Mouse (Mus musculus): ENCODE results near the gene Htr7.

Gene Htr7

DNA sequence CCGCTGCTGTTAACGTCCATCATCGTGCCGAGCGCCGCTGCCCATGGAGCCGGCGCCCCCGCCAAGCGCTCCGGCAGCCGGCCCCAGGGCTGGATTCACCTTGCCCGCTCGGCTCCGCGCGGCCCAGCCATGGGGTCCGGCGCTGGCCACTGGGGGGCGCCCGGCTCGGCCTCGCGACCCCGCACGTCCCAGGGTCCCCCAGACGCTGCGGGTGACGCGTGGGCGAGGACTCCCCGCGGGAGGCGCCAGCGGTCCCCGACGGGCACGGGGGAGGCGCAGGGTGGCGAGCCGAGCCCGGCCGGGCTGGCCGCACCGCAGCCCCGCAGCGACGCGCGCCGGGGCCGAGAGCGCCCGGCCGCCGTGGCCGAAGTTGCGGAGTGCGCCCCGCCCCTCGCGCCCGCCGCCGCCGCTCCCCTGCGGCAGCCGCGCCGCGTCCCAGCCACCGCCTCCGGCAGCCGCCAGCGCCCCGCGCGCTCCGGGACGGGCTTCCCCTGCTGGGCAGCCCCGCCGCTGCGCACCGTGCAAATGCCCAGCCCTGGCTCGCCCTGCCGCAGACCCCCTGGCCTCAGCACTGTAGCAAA lies at the start of gene Htr7:
Gene Htr7, minus strand, starts transcription at position 277 of the 581 bp plus-strand sequence.
- no peak for DNase-seq

DNA sequence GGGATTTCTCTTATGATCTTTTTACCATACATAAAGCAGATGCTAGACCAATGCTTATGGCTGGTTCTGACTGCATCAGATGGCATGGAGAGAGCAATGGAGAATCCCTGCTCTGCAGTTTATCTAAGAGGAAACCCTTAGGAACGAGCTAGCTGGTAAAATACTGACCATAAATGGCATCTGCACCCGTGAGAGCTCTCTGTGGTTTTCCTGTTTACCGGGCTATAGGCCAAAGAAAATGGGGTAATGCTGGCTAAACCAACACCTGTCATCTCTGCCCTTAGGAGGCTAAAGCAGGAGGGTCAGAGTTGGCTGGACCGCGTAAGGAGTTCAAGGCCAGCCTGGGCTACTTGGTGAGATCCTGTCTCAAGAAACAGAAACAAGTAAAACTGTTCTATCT lies 46.6 kb upstream of the Htr7 start:
- DNase-seq, result no peak

DNA sequence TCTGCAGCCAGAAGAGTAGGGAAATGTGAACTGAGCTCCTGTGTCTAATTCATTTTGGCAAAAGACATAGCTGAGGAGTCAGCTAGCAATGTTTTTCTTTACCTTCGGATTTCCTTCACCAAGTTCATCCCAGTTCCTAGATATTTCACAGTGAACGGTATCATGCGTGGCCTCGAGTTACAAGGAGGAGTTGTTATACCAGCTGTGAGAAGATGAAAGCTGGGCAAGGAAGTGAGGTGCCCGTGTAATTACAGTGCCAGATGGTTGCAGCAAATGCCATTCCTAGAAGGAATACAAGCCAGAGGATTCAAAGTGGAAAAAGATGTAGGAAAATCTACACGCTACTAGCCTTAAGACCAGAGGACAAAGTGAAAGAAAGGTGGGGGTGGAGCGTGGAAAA lies 41.6 kb upstream of the Htr7 start:
- no peak for DNase-seq

DNA sequence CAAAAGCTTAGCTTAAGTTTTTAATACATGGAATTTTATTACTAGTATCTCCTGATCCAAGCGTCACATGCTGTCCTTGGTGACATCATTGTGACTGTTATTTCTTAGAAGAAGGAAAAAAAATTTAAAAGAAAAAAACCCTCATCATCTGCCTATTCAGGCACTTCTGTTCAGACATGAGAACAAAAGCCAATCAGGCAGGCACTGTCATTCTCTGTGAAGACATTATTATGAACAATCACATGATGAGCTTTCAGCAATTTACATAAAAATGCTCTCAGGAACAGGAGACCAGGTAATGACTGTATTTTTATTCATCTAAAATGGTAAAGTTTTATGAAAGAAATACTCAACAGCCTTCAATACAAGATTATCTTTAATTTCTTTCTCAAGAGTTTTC lies 41.0 kb upstream of the Htr7 start:
- DNase-seq, result no peak

DNA sequence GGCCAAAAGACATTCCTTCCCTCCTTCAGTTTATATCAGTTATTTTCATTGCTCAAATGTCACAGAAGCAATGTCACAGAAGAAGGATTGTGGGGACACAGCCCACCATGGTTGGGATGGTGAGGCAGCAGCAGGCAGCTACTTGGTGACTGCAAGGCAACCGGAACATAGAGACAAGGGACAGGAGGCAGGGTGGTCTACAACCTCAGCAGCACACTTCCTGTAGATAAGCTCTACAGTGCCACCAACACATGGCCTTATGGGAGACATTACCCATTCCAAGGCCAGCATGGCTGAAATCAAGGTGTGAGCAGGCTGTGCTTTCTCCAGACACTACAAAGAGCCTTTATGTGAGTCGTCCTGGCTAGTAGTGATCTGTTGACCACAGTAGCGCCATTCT lies 39.9 kb upstream of the Htr7 start:
- DNase-seq, result no peak

DNA sequence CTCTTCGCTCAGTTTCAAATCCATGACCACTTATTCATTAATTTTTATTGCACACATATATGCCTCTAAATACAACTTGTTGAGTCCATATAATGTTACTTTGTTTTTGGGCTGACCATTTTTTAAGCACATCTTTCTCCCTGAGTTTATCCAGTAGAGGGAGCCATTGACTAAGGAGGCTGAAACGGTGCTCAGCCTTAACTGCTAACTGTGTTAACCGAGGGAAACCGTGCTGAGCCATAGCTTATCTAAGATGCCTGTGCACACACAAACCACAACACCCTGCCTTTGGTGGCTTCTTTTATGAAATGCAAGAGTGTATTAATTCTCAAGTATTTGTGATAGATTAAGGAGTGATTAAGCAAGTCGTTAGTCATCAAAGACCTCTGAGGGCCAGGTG lies 33.5 kb upstream of the Htr7 start:
- no peak for DNase-seq

DNA sequence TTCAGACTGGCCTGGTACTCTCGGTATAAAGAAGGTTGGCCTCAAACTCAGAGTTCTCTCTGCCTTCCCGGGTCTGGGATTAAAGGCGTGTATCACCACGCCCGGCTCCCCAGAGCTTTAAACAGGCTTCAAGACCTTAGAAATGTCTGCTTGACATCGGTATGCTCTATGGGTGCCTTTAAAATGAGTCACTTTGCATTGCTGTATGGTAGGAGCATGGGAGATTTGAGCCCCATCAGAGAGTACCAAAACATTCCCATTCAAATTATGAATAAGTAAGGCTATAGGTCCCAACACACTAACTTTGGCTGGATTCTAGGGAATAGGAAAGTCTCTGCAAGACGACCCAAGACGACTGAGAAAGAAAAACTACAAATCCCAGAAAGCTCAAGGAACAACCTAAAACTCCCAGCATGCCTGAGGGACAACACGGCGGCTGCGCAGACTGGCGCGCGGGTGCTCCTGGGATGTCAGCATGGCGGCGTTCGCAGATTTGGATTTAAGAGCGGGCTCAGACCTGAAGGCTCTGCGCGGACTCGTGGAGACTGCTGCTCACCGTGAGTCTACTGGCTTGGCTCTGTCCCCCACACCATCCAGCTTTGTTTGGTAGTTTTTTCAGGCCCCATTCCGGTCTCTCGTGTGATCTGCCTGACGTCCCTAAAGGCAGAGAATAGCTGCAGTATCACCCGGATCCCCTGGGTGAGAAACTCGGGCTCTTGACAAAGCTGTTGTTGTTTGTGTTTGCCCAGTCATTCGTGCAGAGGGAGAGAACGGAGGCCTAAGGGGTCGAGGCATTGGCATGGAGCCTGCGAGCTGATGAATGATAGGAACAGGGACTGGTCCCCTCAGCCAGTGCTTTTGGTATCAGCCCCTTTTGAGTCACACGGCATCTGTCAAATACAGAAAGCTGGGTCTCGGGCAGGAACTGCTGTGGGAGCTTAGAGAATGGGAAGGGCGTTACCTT lies 26.2 kb upstream of the Htr7 start, which contains the start of gene Rpp30:
Gene Rpp30, plus strand, starts transcription at position 455 of the 964 bp plus-strand sequence.
- DNase-seq, result peak; percentile 85

DNA sequence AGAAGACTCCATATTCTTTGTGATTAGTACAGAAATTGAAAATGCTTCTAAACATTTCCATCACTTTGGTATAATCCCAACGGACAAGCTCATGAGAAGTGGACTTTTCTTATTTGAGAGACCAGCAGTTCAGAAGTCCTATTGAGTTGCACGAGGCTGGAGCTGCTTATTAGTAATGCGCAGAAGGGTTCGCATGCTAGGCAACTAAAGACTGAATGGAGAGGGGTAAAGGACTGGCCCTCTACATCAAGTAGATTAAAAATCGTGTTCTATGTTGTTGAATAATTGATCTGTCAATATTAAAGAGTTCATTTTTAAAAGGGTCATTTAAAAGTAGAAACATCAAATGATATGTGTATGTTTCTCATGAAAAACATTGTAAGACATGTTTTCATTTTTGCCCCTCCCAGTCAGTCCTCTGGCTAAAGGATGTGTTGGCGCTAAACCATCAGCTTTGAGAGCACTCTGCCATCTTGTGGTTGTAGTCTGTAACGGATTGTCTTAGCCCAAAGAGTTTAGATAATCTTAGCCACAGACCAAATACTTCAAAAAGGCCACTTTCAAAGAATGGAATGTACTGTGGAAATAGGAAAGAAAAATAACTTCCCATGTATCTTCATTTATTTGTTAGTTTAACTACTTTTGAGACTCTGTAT lies 25.4 kb upstream of the Htr7 start:
- peak; percentile 6 for DNase-seq

DNA sequence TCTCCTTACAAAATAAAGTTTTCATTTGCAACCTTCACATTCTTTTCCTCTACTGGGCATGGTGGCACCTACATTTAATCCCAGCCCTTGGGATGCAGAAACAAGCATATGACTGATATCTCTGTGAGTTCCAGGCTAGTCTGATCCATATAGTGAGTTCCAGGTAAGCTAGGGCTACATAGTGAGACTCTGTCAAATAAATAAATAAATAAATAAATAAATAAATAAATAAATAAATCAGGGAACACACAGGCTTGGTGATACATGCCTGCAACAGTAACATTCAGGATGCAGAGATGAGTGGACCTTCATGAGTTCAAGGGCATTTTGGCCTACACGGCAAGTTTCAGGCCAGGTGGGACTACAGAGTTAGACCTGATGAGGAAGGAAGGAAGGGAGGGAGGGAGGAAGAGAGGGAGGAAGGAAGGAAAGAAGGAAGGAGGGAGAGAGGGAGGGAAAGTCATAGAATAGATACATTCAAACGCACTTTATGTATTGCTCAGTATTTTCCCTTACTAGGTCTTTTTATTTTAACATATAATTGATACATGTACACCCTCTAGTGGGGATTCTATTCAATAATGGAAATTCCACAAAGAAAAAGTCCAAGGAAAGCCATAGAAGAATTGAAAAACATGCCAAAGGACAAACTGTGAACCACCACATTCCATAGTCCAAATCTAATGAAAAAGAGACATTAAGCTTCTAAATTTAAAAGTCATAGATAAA lies 5.7 kb upstream of the Htr7 start:
- no peak for DNase-seq

DNA sequence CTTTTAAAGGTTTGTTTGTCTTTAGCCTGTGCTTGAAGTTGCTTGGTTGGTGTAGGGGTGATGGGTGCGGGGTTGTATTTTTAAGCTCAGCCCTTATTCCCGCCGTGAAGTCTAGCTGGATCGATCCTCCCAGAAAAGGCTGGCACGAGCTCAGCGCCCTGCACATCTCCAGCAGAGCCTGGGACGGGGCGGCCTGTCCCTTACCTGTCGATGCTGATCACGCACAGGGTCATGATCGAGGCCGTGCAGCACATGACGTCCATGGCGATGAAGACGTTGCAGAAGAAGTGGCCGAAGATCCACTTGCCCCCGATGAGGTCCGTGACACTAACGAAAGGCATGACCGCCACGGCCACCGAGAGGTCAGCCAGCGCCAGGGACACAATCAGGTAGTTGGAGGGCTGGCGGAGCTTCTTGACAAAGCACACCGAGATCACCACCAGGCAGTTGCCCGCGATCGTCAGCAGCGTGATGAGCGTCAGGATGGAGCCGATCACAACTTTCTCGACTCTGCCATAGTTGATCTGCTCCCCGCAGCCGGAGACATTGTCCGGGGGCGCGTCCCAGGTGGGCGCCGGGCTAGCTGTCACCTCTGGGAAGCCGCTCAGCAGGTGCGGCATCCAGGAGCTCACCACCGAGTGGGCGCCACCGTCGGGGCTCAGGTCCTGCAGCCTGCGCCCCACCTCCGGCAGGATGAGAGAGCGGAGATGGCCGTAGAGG lies 645 bp downstream of the Htr7 start:
- DNase-seq, result no peak

DNA sequence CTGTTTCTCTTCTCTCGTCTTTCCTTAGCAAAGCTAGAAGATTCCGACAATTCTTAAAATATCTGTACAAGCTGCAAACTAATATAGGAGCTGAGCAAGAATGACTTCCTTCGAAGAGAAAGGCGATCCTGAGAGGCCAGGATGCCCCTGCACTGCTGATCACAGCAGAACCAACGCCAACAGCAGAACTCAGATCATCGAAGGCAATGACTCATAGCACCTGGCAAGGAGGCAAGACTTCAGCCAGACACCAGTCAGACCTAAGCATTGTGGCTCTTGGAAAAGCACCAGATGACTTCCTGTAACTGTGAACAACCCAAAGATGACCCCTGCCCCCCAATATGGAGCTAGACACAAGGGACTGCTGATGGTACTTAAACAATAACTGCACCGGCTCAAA lies 11.3 kb downstream of the Htr7 start:
- DNase-seq, result no peak

DNA sequence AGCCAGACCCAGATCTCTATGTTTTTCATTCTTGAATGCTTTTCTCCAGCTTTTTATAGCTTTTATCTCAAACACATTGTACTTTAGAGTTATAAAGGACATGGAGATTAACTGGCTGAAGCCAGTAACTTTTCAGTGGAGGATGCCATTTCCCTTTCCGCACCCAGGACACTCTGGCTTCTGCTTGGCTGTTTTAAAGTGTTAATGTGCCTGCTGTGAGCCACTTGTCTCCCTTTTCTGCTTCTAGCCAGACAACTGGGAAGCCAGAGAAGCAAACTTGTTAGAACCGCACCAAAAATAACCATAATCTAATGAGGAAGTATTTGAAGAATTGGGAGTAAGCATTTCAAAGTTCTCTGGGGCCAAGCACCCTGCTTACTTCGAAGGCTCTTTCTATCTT lies 42.5 kb downstream of the Htr7 start:
- no peak for DNase-seq

DNA sequence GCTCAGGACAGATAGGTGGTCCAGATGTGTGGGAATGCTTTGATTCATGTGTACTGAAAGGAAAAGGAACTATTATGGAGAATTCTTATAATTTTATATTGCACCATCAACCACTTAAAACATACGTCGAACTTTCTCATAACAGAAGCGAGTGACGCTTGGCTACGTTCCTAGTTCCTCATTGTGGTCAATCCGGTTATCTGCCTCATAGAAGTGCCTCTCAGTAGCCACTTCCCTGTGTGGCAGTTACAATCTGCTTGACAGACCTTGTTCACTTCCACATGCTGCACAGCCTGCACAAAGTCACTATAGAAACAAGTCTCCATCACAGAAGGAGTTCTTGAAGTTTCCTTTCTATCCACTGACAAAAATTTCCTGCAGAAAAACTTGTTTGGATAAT lies 51.0 kb downstream of the Htr7 start:
- peak; percentile 4 for DNase-seq

DNA sequence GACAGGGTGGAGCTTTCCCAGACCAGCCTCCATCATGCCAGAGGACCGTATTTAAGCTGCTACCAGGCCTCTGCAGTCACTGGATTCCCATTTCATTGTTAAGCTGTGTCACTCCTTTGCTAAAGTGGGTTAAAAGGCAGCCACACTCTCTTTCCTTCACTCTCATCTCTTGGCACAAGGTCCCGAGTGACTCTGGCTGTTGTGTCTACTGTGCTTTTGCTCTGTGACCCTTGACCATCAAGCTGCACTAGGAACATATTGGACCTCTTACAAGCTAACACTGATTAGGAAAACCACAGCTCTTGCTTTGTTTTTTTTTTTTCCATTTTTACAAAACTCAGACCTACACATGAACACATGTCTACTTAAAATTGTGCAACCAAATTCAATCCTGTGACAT lies 52.3 kb downstream of the Htr7 start:
- DNase-seq, result no peak

DNA sequence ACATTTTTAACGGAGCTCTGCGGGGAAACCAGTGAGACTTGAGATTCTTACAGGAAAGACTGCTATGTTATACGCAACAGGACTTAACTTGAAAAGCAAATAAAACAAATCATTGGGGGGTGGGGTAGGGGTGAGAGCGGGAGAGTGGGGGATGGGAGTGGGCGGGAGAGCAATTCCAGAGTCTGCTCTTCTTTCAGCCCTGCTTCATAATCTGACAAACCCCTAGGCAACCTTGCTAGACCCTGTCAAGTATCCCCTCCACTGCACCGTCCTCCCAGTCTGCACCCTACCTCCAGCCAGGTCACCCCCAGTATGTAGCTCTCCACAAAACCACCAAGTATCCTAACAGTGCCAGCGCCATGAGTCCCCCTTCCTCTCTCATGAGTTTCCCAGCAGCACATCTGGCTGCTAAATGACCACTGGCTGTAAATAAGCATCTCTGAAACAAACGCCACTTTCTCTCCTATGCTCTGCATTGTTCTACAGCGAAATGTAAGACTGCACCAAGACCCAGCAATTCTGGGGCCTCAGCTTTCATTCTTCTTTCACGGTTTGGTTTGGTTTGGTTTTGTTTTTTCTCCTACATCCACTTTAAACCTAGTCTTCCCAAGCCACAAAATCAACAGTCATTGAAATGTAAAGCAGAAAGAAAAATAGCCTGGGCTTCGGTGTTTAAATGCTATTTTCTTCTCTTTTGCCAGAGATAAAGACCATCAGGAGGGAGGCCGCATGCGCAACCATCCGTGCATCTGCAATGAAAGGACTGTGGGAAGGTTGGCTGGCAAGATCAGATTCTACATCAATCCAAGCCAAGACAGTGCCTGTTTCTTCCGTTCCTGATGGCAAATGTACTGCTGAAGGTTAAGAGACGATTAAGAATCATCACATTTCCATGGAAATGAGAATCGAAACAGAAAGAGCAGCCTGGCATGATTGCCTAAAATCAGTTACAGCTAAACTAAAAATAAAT lies 54.5 kb downstream of the Htr7 start:
- DNase-seq, result no peak

DNA sequence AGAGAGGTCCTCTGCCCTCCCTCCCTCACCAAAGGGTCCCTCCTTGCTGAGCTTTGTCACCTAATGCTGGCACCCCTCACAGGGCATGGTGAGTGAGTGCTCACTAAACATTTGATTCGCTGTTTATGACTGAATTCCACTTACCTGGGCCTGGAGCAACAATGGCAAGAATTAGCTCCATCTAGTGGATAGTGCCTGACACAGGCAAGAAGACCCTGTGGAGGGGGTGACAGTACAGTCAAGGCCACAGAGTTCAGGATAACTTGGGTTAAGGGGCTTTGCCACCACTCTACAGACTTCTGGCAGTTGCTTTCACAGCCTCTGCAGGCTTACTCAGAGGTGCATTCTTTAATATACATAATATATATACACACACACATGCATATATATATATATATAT lies 55.8 kb downstream of the Htr7 start:
- DNase-seq, result no peak

DNA sequence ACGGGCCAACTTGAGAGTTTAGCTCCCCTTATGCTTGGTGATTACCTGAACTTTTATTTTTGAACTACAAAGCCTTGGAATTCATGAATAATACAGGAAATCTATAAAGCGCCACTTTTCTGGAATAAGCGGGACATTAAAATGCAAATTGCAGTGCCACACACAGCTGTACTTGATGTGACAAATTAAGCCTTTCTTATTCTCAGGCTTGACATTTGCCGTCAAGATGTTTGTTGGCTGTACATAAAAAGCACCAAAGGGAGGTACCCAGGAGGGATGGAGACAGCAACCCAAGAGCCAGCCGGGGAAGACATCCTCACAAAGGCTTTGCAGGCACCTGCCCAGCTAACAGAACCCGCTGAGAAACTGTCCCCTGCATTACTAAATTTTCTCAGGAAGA lies 56.4 kb downstream of the Htr7 start:
- no peak for DNase-seq

DNA sequence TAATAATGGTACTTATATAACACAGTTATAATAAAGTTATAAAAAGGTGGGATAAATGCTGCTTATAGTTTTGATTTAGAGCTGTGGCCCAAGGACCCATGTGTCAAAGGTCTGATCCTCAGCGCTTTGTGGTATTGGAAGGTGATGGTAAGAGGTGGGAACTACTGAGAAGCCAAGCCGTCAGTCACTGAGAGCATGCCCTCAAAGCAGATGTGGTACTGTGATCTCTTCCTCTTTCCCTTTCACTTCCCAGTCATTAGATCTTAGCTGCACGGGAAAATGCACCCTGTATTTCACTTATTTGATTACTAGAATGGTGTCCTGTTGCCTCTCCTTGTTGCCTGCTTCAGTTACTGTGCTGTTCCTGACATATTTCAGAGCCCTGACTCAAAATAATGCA lies 59.9 kb downstream of the Htr7 start:
- DNase-seq, result no peak

DNA sequence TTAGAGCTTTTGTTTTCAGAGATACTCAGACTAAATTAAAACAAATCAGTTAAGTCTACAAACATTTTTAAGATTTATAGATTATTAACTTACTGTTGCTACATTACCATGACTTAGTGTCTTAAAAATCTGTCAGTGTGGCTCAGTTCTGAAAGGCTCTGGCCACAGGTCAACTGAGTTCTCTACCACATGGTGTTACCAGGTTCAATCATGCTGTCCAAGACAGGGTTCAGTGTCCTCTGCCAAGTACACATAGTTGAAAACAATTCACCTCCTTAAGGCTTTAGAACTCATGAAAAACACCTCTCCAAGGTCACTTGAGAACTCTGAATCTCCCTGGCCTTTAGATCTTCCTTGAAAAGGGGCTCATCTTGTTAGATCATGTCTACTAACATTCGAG lies 69.8 kb downstream of the Htr7 start:
- DNase-seq, result no peak

DNA sequence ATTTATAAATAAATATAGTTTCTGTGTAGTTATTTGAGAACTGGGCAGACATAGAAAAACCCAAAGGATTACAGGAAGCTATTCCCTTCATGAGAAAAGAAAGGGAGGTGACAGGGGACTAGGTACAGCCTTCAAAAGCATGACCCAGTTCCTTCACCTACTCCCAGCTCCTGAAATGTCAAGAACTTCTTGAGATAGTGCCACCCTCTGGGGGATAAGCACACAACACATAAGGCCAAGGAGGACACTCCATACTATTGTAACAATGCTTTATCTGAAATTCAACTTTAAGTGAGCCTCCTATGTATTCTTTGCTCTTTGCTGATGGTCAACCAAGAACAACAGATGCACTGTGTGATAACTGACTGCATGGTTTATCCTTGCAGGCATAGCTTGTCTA lies 82.6 kb downstream of the Htr7 start:
- DNase-seq, result no peak

DNA sequence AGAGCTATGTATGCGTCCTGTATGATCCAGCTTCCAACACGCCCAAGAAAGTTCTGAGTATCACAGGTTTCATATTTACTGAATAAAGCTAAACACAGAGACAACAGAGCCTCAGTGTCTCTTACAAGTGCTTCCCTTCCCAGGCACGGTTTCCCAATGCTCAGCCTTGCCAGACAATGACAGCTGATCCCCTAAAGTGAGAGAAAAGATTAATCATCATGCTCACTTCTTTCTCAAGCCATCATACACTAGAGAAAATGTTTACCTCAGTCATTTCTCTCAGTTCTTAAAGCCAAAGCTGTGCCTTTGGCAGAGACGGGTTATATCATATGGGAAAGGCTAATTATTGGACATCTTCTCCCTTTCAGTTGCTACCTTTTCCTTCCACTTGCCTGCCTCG lies 99.7 kb downstream of the Htr7 start:
- no peak for DNase-seq
